ENCODE assay signal across 9 mouse cellular contexts in genomic region chr14:41035146-41035798, GRCm38 (mm10). TPM values are rescaled to one million over a fixed set of nuclear protein-coding genes. Genes with fewer than 3 reads are reported as not detected.
DNase-seq lines count a peak whose midpoint lies in the region; TF ChIP-seq lines count a peak whose summit lies in the region.
"Had no signal": no experiment of that assay in that cellular context is flagged by ENCODE, and none has a peak within 500 bp of the region (broad histone marks: within the 10 kb centered on the region; RNA-seq: fewer than 3 reads in every experiment).

No protein-coding gene starts in this region.

- H3K4me1 ChIP-seq in lung, adult 2 months (ENCODE audit: control insufficient read depth, insufficient read depth, low read length), result no peaks in the 10 kb centered on the region

- 31% methylated on average over 6 of the region's 6 CpGs for WGBS in lung, adult 2 months

- peak; percentile 86 for TF ChIP-seq CTCF in lung, adult 2 months (IDR thresholded peaks at IDR 0.05; ENCODE audit: insufficient read depth, low read length)

- peak; percentile 42 to 46 for DNase-seq in CD8-positive naive resting alpha-beta T cell, adult 2 months (ENCODE audit: low read depth in 2 of 2, low spot score in 2 of 2)
- DNase-seq in ZHBTc4 (ENCODE audit: low read depth, low spot score), result peak; percentile 75
- DNase-seq in embryo, embryonic 10 days (ENCODE audit: low spot score), result peak; percentile 72
- DNase-seq in heart, postnatal 10 days, result peak; percentile 57 to 77
- DNase-seq in kidney, postnatal 36 days, result peak; percentile 66 to 81
- peak; percentile 42 for DNase-seq in lung, adult 2 months
- DNase-seq in retina, adult 2 months (ENCODE audit: low read depth, low spot score), result peak; percentile 44
- DNase-seq in thymus, postnatal 4 days, result peak; percentile 69

- TF ChIP-seq POLR2A in lung, adult 2 months (IDR thresholded peaks at IDR 0.05; ENCODE audit: borderline replicate concordance, extremely low read depth, low read depth, low read length), result no peak

- no peak overlapping the region for H3K4me3 ChIP-seq in lung, adult 2 months (replicated peaks; ENCODE audit: extremely low read depth, low read depth, low read length)

- intact Hi-C loops in heart, postnatal 10 days (cut with DNase I), result loop anchor here (2.0 kb wide), 1 partner anchor 1502 kb away; no protein-coding TSS in a partner anchor

RNA-seq across cellular contexts. Expression of gene Fam213a, which starts 21.7 kb away (rescaled TPM):
- total RNA-seq in heart, postnatal 10 days (2021), result 10 to 100 TPM; 16.1 to 32.2 TPM
- polyA plus RNA-seq in lung, adult 2 months (2012; rRNA removed), result 12.6 and 12.8 TPM in 2 replicates

RNA-seq across cellular contexts. Expression of gene Dydc2, which starts 33.7 kb away (rescaled TPM):
- not detected for total RNA-seq in heart, postnatal 10 days (2021)
- polyA plus RNA-seq in lung, adult 2 months (2012; rRNA removed), result 0.15 TPM in 1 of 2 replicates, not detected in the other

RNA-seq across cellular contexts. Expression of gene Dydc1, which starts 37.4 kb away (rescaled TPM):
- not detected for total RNA-seq in heart, postnatal 10 days (2021)
- polyA plus RNA-seq in lung, adult 2 months (2012; rRNA removed), result 0.16 and 0.19 TPM in 2 replicates
- total RNA-seq: left cerebral cortex, adult 8-10 months had no signal
